Comparison of ENCODE assay signal across 7 mouse cellular contexts in the genomic region with DNA sequence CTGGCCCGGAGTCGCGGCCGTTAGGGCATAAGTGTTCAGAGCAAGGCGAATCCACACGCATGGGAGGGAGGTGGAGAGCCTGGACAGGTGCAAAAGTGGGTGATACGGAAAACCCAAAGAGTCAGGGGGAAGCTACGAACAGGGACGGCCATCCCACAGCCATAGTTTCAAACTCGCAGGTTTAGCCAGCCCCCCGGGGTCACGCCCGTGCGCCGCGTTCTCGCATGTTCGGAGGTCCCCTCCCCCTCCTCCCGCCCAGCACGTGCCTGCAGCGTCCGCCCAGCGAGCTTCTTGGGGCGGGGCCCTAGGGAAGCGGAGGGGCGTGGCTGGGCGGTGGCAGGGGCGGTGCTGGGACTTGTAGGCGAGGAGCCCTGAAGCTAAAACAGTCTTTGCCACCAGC. TPM values are rescaled to one million over a fixed set of nuclear protein-coding genes. Genes with fewer than 3 reads are reported as not detected.
DNase-seq lines count a peak whose midpoint lies in the region; ATAC-seq and TF ChIP-seq lines count a peak whose summit lies in the region.

No protein-coding gene starts in this region.

- H3K4me2 ChIP-seq in embryonic facial prominence, embryonic 11.5 days (ENCODE audit: low read depth, low read length) = peak overlapping the region; percentile 71
- peak overlapping the region; percentile 73 for H3K4me2 ChIP-seq in limb, embryonic 12.5 days
- peak overlapping the region; percentile 68 for H3K4me2 ChIP-seq in midbrain, embryonic 14.5 days (ENCODE audit: low read length)

- WGBS in embryonic facial prominence, embryonic 11.5 days = under 1% methylated on average over 28 of the region's 29 CpGs
- WGBS in kidney, adult 2 months = under 1% methylated on average over 29 of the region's 29 CpGs
- WGBS in limb, embryonic 12.5 days = under 1% methylated on average over 28 of the region's 29 CpGs
- under 1% methylated on average over 29 of the region's 29 CpGs for WGBS in midbrain, embryonic 14.5 days

- peak overlapping the region; percentile 54 for H3K9ac ChIP-seq in embryonic facial prominence, embryonic 11.5 days (replicated peaks; ENCODE audit: low read length)
- H3K9ac ChIP-seq in limb, embryonic 12.5 days (replicated peaks) = peak overlapping the region; percentile 46
- peak overlapping the region; percentile 42; the same call in 1 of the 2 replicates for H3K9ac ChIP-seq in midbrain, embryonic 14.5 days (replicated peaks; ENCODE audit: low read length)

- H3K4me1 ChIP-seq in embryonic facial prominence, embryonic 11.5 days (ENCODE audit: control insufficient read depth, insufficient read depth, low read length) = peaks cover 7% of the 10 kb centered on the region
- no peaks in the 10 kb centered on the region; the same call in 1 of the 2 replicates for H3K4me1 ChIP-seq in kidney, adult 2 months (ENCODE audit: control insufficient read depth, insufficient read depth, low read length)
- peaks cover 41% of the 10 kb centered on the region for H3K4me1 ChIP-seq in limb, embryonic 12.5 days (replicated peaks)
- peaks cover 35% of the 10 kb centered on the region for H3K4me1 ChIP-seq in midbrain, embryonic 14.5 days (ENCODE audit: control insufficient read depth, insufficient read depth, low read length)

- TF ChIP-seq CTCF in kidney, adult 2 months (conservative IDR thresholded peaks at IDR 0.05; ENCODE audit: insufficient read depth, insufficient read length, low read depth, low read length) = no peak

- peak overlapping the region; percentile 27 for H3K4me3 ChIP-seq in embryonic facial prominence, embryonic 11.5 days (ENCODE audit: low read depth, low read length)
- H3K4me3 ChIP-seq in kidney, adult 2 months (ENCODE audit: insufficient read depth, low read depth, low read length) = peak overlapping the region; percentile 47
- H3K4me3 ChIP-seq in limb, embryonic 12.5 days (replicated peaks) = peak overlapping the region; percentile 40
- H3K4me3 ChIP-seq in midbrain, embryonic 14.5 days (replicated peaks; ENCODE audit: low read depth, low read length) = peak overlapping the region; percentile 33

- peak; percentile 50 for ATAC-seq in embryonic facial prominence, embryonic 11.5 days (replicated peaks; ENCODE audit: insufficient number of reproducible peaks, low FRiP score, low TSS enrichment, low read depth)
- peak; percentile 44 for ATAC-seq in limb, embryonic 12.5 days (ENCODE audit: insufficient number of reproducible peaks, insufficient read depth, low FRiP score, low TSS enrichment, low read depth)
- peak; percentile 68 for ATAC-seq in midbrain, embryonic 14.5 days (ENCODE audit: low FRiP score, low TSS enrichment)

- no peak for TF ChIP-seq POLR2A in kidney, adult 2 months (IDR thresholded peaks at IDR 0.05; ENCODE audit: low read depth, low read length)

- H3K36me3 ChIP-seq in embryonic facial prominence, embryonic 11.5 days (replicated peaks; ENCODE audit: control insufficient read depth, insufficient read depth, low read depth, low read length) = peaks cover 2% of the 10 kb centered on the region; the same call in 1 of the 2 replicates
- H3K36me3 ChIP-seq in kidney, adult 2 months (ENCODE audit: control insufficient read depth, insufficient read depth, low read length) = no peaks in the 10 kb centered on the region
- peaks cover 24% of the 10 kb centered on the region for H3K36me3 ChIP-seq in limb, embryonic 12.5 days
- H3K36me3 ChIP-seq in midbrain, embryonic 14.5 days (ENCODE audit: control insufficient read depth, insufficient read depth, low read length) = peaks cover 14% of the 10 kb centered on the region

- H3K9me3 ChIP-seq in embryonic facial prominence, embryonic 11.5 days (replicated peaks; ENCODE audit: control insufficient read depth, low read length) = no peaks in the 10 kb centered on the region
- no peaks in the 10 kb centered on the region for H3K9me3 ChIP-seq in limb, embryonic 12.5 days
- no peaks in the 10 kb centered on the region for H3K9me3 ChIP-seq in midbrain, embryonic 14.5 days (ENCODE audit: control insufficient read depth, low read length)

- peaks cover 8% of the 10 kb centered on the region for H3K27me3 ChIP-seq in embryonic facial prominence, embryonic 11.5 days (ENCODE audit: control insufficient read depth, insufficient read depth, low read length)
- no peaks in the 10 kb centered on the region for H3K27me3 ChIP-seq in kidney, adult 2 months (replicated peaks; ENCODE audit: control insufficient read depth, insufficient read depth, low read length)
- peaks cover 23% of the 10 kb centered on the region for H3K27me3 ChIP-seq in limb, embryonic 12.5 days
- H3K27me3 ChIP-seq in midbrain, embryonic 14.5 days (ENCODE audit: control insufficient read depth, insufficient read depth, low read length) = peaks cover 34% of the 10 kb centered on the region

- H3K27ac ChIP-seq in embryonic facial prominence, embryonic 11.5 days (replicated peaks; ENCODE audit: low read depth, low read length) = no peak overlapping the region
- no peak overlapping the region for H3K27ac ChIP-seq in kidney, adult 2 months (ENCODE audit: insufficient read depth, low read depth, low read length)
- H3K27ac ChIP-seq in limb, embryonic 12.5 days = no peak overlapping the region
- no peak overlapping the region for H3K27ac ChIP-seq in midbrain, embryonic 14.5 days (replicated peaks; ENCODE audit: low read depth, low read length)

- DNase-seq in adrenal gland, postnatal 10 days = peak; percentile 95
- peak; percentile 94 for DNase-seq in embryonic facial prominence, embryonic 11.5 days (ENCODE audit: low spot score)
- DNase-seq in heart, adult 18-20 months = peak; percentile 94
- peak; percentile 94 for DNase-seq in kidney, adult 2 months
- DNase-seq in midbrain, embryonic 14.5 days = peak; percentile 89
- peak; percentile 93 for DNase-seq in spleen, adult 12 weeks (ENCODE audit: low spot score)

RNA-seq across cellular contexts. Expression of gene Rbm38, which starts 0.5 kb away (rescaled TPM):
- total RNA-seq in adrenal gland, postnatal 10 days (2021) = 10 to 100 TPM; 25.3 to 39.6 TPM
- polyA plus RNA-seq in embryonic facial prominence, embryonic 11.5 days (2014; fragmentation: Nextera tagmentation; extraction: Ambion mirVana) = 46.6 and 56.5 TPM in 2 replicates
- total RNA-seq in heart, adult 18-20 months (2021) = 100 to 1,000 TPM; 171 to 173 TPM
- 19.9 and 37.9 TPM in 2 replicates for polyA plus RNA-seq in kidney, adult 2 months (2012; rRNA removed)
- polyA plus RNA-seq in limb, embryonic 12.5 days (2016; fragmentation: Nextera tagmentation; extraction: Ambion mirVana) = 40.1 and 45.6 TPM in 2 replicates
- polyA plus RNA-seq in midbrain, embryonic 14.5 days (2014; fragmentation: Nextera tagmentation; extraction: Ambion mirVana) = 17.1 and 18.8 TPM in 2 replicates

RNA-seq across cellular contexts. Expression of gene Rae1, which starts 19.9 kb away (rescaled TPM):
- total RNA-seq in adrenal gland, postnatal 10 days (2021) = 10 to 100 TPM; 51.6 to 54.8 TPM
- polyA plus RNA-seq in embryonic facial prominence, embryonic 11.5 days (2014; fragmentation: Nextera tagmentation; extraction: Ambion mirVana) = 155 and 158 TPM in 2 replicates
- total RNA-seq in heart, adult 18-20 months (2021) = 10 to 100 TPM; 21.5 to 21.8 TPM
- 53.8 and 56.7 TPM in 2 replicates for polyA plus RNA-seq in kidney, adult 2 months (2012; rRNA removed)
- 157 TPM in 2 replicates for polyA plus RNA-seq in limb, embryonic 12.5 days (2016; fragmentation: Nextera tagmentation; extraction: Ambion mirVana)
- polyA plus RNA-seq in midbrain, embryonic 14.5 days (2014; fragmentation: Nextera tagmentation; extraction: Ambion mirVana) = 115 and 127 TPM in 2 replicates

RNA-seq across cellular contexts. Expression of gene Spo11, which starts 42.3 kb away (rescaled TPM):
- total RNA-seq in adrenal gland, postnatal 10 days (2021) = not detected
- 0.94 and 1.4 TPM in 2 replicates for polyA plus RNA-seq in embryonic facial prominence, embryonic 11.5 days (2014; fragmentation: Nextera tagmentation; extraction: Ambion mirVana)
- total RNA-seq in heart, adult 18-20 months (2021) = not detected
- 0.14 and 0.17 TPM in 2 replicates for polyA plus RNA-seq in kidney, adult 2 months (2012; rRNA removed)
- polyA plus RNA-seq in limb, embryonic 12.5 days (2016; fragmentation: Nextera tagmentation; extraction: Ambion mirVana) = 1.6 TPM in 2 replicates
- 0.68 TPM in 1 of 2 replicates, not detected in the other for polyA plus RNA-seq in midbrain, embryonic 14.5 days (2014; fragmentation: Nextera tagmentation; extraction: Ambion mirVana)
